Mouse (Mus musculus) gastrocnemius, postnatal 10 days (tissue): Measurements from ENCODE around the gene Hexim1. TPM values are rescaled to one million over a fixed set of nuclear protein-coding genes. Genes with fewer than 3 reads are reported as not detected.

ENCODE experiments used
- DNase-seq: peaks from one replicate; pipeline ENCODE4 v3.0.0; 2021; ENCODE audit warnings: mixed read lengths
- total RNA-seq, 2 experiments: library from RNA; stranded (reverse); gene quantifications; 2 replicates each; pipeline ENCODE4 v1.2.3; 2021

Gene Hexim1
- total RNA-seq, 2 experiments from 2014 or later: 24.0 to 26.7 TPM

DNA sequence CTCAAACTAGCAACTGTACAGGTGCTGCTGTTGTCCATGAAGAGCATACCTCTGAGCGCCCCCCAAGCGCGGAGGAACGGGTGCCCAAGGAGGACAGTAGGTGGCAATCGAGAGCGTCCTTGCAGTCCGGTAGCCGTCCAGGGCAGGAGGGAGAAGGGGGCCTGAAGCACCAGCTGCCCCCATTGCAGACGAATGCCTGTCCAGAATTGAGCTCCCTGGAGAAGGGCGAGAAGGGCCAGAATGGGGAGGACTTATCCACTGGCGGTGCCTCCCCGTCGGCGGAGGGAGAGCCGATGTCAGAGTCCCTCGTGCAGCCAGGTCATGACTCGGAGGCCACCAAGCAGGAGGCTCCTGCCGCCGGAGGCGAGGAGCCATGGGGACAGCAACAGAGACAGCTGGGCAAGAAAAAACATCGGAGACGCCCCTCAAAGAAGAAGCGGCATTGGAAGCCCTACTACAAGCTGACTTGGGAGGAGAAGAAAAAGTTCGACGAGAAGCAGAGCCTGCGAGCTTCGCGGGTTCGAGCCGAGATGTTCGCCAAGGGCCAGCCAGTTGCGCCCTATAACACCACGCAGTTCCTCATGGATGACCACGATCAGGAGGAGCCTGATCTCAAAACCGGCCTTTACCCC lies 1.0 kb downstream of the Hexim1 start:
- DNase-seq: peak; percentile 72

DNA sequence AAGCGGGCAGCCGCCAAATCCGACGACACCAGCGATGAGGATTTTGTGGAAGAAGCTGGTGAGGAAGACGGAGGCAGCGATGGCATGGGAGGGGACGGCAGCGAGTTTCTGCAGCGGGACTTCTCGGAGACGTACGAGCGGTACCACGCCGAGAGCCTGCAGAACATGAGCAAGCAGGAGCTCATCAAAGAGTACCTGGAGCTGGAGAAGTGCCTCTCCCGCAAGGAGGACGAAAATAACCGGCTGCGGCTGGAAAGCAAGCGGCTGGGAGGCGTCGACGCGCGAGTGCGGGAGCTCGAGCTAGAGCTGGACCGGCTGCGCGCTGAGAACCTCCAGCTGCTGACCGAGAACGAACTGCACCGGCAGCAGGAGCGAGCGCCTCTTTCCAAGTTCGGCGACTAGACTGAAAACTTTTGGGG lies 1.6 kb downstream of the Hexim1 start:
- no peak for DNase-seq

- no peak for DNase-seq
Observed at GRCm38 (mm10) chr11:103118866-103119265, 2.8 kb downstream of the Hexim1 start.

DNA sequence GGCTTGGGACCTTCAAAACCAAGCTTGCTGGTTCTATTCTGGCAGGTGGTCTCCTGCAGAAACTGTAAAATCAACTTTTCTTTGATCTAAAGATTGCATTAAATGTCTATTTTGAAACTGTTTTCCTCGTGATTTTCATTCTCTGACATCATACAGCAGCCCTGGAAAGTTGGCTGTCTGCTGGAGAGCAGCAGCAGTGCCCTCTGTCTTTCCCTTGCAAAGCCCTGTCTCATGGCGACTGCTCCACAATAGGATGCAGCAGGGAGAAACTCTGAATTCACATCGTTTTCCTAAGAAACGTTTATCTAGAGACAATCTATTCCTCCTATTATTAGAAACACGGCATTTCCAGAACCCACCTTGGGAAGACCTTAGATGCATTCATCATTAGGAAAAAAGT lies 3.6 kb downstream of the Hexim1 start:
- DNase-seq: no peak

DNA sequence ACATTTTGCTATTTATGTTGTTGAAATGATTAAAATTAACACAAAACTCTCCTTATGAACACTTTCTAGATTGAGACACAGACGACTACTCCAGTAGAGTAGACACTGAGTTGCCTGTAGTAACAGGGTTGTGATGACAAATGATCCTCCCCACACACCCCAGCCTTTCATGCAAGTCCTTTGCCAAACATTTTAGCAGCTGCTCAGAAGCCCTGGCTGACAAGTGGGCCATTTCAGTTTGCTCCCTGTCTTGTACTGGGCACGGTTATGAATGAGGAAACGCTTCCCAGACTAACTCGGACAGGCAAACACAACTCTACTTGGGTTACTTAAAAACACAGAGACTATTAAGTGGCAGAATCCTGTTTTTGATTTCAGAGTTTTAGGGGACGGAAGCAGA lies 4.3 kb downstream of the Hexim1 start:
- DNase-seq: no peak

DNA sequence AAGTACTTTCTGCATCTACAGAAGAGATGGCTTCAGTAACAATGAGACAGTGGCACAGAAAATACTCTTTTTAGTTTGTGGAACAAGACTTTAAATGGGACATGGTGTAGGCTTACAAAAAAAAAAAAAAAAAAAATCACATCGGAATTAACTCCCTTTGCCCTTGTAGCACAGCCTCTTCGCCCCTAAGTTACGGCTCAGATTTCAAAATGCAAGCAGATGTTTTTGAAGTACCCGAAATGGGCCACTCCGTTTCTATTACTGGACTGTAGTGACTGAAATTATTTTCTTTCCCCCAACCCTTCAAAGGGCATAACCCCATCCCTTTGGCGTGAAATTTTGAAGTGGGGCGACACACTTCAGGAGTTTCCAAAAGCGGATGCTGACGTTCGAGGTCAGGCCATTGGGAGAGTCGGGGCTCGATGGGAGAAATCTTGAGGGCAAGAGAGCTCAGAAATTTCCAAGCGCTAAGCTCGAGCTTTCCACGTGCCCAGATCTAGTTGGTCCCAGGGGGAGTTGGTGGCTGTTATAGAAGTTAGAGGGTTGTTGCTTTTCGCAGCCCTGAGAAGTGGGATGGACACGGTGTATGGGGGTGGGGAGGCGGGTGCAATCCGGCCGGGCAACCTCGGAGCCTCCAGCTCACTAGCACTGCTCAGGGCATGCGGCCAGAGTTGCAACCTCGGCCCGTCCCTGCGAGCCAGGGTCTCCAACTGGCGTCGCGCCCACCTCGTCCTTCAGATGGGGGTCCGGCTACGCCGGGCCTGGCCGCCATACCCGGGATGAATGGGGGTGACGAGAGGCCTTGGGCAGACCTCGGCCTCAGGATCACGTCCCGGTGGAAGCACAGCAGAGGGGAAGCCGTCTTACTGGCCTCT lies 15.9 kb downstream of the Hexim1 start, which contains the start of gene Hexim2:
Hexim2 (plus strand) TSS at position 729 of the 875 bp plus-strand sequence.
- peak; percentile 80 for DNase-seq

DNA sequence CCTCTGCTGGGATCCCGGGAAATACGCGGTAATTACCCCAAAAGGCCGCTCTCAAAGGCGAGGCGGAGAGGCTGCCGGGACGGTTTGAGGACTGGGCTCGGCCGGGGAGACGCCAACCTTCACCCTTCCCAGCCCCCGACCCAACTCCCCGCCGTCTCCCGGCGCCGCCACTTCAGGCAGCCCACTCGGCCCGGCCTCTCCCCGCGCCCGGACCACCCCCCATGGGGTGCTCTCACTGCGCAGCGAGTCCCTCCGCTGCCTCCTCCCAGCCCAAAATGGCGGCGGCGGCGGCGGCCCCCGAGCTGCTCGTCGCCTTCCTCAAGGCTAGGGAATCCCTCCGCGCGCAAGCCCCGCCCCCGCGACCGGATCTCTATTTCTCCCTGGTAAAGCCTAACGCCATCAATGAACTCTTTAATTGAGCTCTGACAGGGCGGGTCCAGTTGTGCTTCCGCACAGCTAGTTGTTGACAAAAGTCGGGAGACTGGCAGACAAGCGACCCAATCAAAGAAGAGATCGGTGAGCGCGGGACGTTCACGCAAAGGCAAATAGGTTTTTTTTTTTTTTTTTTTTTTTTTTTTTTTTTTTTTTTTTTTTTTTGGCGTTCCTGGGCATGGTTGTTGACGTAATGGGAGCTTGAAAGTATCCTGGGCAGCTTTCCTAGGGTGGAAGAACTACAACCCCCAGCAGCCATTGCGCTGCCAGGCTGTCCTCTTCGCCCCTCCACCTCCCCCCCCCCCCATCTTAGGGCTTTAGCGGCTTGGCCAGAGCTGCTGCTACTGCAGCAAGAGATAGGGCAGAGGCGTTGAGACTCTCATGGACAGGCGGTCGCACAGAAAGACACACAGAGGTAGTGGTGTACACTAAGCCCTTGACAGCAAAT lies 16.8 kb downstream of the Hexim1 start:
- peak; percentile 100 for DNase-seq

- no peak for DNase-seq
Observed at GRCm38 (mm10) chr11:103133456-103134185, 17.6 kb downstream of the Hexim1 start.

DNA sequence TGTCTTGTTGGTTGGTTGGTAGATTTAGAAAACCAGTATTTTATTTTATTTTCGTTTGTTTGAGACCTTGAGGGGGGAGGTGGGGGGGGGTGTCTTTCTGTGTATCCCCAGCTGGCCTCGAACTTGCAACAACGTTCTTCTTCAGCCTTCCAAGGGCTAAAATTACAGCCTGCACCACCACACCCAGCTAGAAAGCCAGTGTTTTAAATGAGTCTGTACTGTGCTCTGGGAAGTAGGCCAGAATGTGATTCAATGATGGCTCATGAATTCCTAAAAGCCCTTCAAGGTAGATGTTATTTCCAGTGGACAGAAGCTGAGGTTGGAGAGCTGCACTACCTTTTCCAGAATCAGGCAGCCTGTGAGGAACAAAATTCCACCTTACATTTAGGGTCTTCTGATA lies 18.2 kb downstream of the Hexim1 start:
- no peak for DNase-seq

- no peak for DNase-seq
Observed at GRCm38 (mm10) chr11:103136039-103136577, 20.1 kb downstream of the Hexim1 start.

- DNase-seq: no peak
Observed at GRCm38 (mm10) chr11:103139951-103140762, 24.1 kb downstream of the Hexim1 start.

DNA sequence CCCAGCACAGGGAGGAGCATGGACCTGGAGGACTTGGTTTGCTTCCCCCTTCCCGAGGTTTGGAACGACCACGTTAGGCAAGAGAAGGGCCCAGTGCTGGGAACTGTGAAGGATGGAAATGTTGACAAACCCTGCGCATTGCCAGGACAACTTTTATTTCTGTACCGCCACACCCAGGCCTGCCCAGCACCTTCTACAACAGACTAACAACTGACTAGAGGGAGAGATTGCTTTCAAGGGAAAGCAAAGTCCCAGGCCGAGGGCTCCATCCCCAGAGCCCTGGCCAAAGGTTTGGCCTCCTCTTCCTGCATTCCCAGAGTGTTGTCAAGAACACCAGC lies 24.7 kb downstream of the Hexim1 start:
- no peak for DNase-seq

DNA sequence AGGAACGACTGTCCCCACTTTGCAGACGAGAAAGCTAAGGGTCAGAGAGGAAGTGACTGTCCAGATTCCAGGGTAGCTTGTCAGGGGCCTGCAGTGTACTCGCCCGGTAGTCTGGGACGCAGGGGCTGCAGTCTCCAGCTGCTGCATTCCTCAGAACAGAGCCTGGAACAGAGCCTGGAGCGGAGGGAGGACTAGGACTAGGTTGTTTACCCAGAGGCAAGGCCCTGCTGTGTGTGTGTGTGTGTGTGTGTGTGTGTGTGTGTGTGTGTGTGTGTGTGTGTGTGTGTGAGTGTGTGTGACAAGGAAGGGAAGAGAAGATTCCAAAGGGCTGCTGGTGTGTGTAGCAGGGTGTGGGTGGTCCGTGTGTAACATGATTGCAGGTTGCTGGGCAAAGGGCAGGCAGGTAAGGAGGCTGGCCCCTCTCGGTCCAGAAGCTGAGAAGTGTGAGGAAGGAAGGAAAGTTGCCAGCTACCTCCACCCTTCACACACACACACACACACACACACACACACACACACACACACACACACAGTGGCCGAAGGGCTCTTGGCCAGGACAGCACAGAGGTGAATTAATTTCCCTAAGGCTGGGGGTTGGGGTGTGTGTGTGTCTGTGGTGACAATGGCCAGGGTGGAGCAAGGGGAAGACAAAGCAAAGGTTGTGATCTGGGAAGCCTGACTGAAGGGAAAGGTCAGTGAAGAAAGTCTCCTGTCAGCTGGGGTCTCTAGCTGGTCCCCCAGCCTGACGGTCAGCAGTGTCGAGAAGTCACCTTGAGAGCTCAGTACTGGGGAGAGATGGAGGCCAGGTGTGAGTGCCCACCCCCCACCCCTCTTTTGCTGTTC lies 25.3 kb downstream of the Hexim1 start:
- peak; percentile 71 for DNase-seq

DNA sequence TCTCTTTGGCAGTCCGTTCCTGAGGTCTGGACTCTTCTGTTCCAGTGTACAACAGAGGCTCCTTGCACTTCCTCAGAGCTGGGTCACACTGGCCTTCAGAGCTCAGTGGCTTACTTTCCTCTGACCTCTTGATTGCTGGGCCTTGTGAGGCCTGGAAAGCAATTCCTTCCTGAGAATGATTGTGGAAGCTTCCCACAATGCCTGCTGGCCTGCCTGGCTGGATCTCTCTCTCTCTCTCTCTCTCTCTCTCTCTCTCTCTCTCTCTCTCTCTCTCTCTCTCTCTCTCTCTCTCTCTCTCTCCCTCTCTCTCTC lies 25.9 kb downstream of the Hexim1 start:
- DNase-seq: no peak

- no peak for DNase-seq
Observed at GRCm38 (mm10) chr11:103142441-103143182, 26.6 kb downstream of the Hexim1 start.

- no peak for DNase-seq
Observed at GRCm38 (mm10) chr11:103144309-103145285, 28.6 kb downstream of the Hexim1 start.

DNA sequence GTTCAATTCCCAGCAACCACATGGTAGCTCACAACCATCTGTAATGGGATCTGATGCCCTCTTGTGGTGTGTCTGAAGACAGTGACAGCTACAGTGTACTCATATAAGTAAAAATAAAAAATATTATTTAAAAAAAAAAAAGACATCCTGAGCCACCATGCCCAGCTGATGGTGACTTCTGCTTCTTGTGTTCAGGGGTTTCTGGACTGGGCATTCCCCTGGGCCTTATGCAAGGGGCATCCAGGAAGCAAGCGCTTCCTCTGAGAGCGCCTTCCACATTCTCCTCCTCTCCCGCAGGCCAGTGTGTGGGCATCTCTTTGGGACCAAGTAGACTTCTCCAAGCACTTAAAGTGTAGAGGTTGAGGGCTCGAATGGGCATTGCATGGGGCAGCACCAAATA lies 30.4 kb downstream of the Hexim1 start:
- no peak for DNase-seq

DNA sequence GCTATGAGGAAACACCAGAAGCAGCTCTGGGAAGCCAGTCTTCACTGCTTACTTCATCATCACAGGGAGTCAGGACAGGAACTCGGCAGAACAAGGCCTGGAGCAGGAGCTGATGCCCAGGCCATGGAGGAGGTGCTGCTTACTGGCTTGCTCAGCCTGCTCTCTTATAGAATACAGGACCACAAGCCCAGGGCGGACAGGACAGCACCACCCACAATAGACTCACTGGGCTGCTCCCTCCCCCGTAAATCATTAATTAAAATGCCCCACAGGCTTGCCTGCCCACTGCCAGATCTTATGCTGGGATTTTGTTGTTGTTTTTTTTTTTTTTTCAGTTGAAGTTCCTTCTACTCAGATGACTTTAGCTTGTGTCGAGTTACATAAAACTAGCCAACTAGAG lies 31.7 kb downstream of the Hexim1 start:
- DNase-seq: no peak
